Mouse (Mus musculus) embryo, embryonic 10 days (tissue): ENCODE results near the gene Cerk.
A peak's percentile ranks its signal among the peaks of the same experiment; 100 is the strongest.
"Not testable (repeated sequence)": the region's sequence is repeated elsewhere in the genome, so short reads cannot be mapped to it uniquely, and the experiment has no call there.

Experiments used
- DNase-seq: peaks from one replicate; pipeline ENCODE4 v3.0.0-alpha.2; 2015; ENCODE audit warnings: low spot score

The Cerk gene

GRCm38 (mm10) chr15:86181321-86181720 is 4.6 kb downstream of the Cerk start:
- DNase-seq, result not testable (repeated sequence)

DNA sequence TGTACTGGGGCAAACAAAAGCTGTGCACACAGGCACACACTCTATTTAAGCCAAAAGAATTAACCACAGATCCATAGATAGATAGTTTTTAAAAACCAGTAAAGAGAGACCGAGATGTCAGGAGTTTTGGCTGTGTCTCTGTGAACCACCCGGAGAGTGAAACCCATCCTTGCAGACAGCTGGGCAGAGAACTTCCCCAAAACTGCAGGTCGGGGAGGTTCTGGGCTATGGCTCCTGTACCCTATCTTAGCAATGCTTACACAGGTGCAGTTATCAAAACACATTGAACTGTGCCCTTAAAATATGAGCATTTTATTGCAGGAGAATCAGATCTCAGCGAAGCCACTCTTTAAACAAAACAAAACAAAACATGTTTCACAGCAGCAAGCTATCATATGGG is 5.5 kb downstream of the Cerk start:
- no peak for DNase-seq

- no peak for DNase-seq
Observed at GRCm38 (mm10) chr15:86178594-86178993, 7.3 kb downstream of the Cerk start.

GRCm38 (mm10) chr15:86177703-86178251 is 8.2 kb downstream of the Cerk start:
- DNase-seq, result not testable (repeated sequence)

- no peak for DNase-seq
Observed at GRCm38 (mm10) chr15:86176771-86177702, 8.9 kb downstream of the Cerk start.

GRCm38 (mm10) chr15:86176166-86176565 is 9.8 kb downstream of the Cerk start:
- DNase-seq, result no peak

DNA sequence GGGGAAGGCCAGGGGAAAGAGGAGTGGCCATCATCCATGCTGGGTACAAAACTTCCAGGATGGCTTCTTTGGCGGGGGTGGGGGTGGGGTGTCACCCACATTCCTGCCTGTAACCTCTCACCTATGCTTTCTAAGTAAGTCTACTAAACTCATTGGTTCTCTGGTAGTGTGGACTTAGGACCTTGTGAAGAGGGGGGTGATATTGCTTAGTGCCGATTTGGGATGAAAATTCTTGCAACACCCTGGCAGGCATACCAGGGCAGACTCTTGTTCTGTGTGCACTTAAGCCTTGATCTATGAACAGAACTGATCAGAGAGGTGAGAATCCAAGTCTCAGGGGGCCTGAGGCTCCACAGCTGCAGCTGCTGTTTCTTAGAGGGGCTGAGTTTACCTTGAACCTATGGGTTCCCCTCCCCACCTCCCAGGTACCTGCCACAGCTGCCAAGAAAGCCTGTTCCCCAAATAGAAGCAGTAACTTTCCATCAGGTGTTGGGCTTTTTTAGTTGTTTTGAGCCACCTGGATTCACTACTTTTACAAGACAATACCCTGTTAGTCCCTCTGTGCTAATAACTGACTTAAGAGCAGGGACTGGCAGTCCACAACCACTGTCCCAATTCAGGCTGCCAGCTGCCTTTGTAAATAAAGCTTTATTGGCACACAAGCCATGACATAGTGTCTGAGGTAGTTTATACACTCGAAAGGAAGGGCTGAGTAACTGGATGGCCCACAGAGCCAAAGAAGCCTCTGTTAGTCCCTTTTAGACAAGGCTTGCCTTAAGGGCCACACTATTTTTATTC is 10.5 kb downstream of the Cerk start:
- DNase-seq, result no peak

- DNase-seq, result peak; percentile 50
Observed at GRCm38 (mm10) chr15:86173136-86173985, 12.6 kb downstream of the Cerk start.

DNA sequence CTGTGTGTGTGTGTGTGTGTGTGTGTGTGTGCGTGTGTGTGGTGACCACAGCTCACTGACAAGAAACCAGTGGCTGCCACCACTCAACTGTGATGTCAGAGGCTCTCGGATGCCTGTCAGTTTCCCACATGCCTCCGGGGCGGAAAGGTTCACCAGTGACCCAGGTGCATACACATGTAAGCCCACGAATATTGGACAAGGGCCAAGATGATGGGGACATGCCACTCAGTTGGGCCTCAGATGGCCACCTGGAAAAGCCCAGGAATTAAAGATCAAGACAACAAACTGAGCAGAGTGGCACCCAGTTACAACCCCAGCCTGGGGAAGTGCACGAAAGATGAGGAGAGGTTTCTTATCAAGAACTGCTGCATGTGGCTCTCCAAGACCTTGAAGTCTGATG is 13.4 kb downstream of the Cerk start:
- DNase-seq, result no peak

DNA sequence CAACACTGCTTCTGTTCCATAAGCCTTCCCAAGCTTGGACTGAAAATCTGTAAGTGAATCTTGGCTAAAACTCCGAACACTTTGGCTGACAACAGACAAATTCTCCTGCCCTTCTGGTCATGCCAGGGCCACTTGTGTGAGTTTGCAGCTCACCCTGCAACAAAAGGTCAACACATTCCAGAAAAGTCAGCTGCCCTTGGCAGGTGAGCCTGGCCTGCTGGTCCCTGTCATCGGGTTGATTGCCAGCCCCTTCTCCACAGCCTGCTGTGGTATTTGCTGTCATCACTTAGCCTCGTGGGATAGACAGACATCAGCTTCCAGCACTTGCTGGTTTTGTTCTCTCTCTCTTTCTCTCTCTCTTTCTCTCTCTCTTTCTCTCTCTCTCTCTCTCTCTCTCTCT is 13.8 kb downstream of the Cerk start:
- no peak for DNase-seq

DNA sequence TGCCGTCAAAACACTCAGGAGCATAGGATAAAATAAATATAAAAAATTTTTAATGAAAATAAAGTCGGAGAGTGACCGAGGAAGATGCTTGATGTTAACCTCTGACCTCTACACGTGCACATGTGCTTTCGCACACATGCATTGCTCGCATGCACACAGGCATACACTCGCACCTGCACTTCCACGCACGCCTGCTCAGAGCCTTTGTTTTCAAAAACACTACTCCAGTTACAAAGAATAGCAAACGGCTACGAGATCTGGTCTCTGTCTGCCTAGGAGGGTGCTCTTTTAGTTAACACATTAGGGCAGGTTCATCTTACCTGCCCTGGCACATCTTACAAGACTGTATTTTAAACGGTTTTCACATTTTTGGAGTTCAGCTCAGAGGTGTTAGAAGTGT is 14.6 kb downstream of the Cerk start:
- no peak for DNase-seq

GRCm38 (mm10) chr15:86169817-86170110 is 16.2 kb downstream of the Cerk start:
- DNase-seq, result no peak

- no peak for DNase-seq
Observed at GRCm38 (mm10) chr15:86168941-86169816, 16.8 kb downstream of the Cerk start.

GRCm38 (mm10) chr15:86168505-86168867 is 17.5 kb downstream of the Cerk start:
- no peak for DNase-seq

DNA sequence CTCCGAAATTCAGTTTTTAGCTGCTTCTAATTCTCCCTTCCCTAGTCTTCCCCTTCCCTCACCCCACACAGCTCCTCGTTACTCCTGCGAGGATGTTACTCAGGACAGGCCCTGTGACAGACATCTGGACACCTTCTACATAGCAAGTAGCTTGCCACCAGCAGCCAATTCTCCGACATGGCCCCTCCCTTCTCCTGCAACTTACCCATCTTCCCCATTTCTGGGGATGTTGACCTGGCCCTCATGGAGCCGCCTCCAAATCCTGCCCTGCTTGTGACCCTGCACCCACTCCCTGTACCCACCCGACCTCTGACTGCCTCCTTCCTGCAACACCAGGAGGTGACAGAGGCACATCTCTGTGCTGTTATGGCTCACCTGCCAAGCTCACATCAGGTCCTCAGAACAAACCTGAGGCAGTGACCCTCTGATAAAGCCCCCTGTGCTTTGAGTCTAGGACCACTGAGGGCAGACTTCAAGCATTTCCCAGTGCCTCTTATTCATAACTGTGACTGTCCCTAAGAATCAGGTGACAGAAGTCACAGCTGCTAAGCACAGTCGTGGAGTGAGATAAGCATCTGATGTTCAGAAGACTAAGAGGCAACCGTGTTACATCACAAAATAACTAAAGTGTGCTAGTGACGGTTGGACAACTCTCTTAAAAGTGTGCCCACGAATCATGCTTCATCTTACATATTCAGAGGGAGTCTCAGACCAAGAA is 18.0 kb downstream of the Cerk start:
- no peak for DNase-seq

DNA sequence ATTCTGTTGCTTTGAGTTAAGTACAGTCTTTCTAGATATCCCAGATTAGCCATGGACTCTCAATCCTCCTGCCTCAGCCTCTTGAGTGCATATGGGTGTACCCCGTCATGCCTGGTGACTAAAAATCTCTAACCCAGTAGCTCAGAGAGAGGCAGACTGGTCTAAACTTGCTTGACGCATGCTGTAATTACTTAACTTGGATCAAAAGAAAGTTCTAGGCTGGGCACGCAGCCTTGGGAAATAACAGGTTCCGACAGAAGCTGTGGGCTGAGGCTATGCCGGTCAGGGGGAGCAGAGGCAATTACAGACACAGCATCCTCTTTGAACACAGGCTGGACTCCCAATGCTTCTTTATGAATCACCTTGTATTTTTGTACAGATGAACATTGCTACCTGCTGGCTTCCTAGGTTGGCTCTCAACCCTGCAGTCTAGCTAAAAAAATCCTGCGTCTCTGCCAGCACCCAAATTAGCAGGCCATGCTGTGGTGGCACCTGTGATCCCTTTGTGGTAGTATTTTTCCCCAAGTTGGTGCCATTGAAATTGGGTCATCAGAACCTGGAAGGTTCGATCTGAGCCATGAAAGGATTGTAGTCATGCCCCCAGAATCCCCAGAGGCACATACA is 18.8 kb downstream of the Cerk start:
- DNase-seq, result no peak

- no peak for DNase-seq
Observed at GRCm38 (mm10) chr15:86165811-86166590, 19.9 kb downstream of the Cerk start.

- no peak for DNase-seq
Observed at GRCm38 (mm10) chr15:86164718-86165345, 21.1 kb downstream of the Cerk start.

DNA sequence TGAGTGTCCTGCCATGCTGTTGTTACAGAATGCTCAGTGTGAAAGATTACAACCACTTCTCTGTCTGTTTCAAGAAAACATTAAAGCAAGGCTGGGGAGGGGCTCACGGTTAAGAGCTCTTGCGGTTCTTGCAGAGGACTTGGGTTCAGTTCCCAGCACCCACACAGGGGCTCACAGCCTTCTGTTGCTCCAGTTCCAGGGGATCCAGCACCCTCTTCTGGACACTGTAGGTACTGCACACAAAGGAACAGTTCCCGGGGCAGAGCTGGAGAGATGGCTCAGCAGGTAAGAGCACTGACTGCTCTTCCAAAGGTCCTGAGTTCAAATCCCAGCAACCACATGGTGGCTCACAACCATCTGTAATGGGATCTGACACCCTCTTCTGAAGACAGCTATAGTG is 24.1 kb downstream of the Cerk start:
- not testable (repeated sequence) for DNase-seq
